Mouse (Mus musculus): ENCODE measurements around the gene Lrrtm4. TPM values are rescaled to one million over a fixed set of nuclear protein-coding genes. Genes with fewer than 3 reads are reported as not detected.

Gene Lrrtm4
- polyA plus RNA-seq, 1 experiment from 2014 or later = 4.7 TPM

DNA sequence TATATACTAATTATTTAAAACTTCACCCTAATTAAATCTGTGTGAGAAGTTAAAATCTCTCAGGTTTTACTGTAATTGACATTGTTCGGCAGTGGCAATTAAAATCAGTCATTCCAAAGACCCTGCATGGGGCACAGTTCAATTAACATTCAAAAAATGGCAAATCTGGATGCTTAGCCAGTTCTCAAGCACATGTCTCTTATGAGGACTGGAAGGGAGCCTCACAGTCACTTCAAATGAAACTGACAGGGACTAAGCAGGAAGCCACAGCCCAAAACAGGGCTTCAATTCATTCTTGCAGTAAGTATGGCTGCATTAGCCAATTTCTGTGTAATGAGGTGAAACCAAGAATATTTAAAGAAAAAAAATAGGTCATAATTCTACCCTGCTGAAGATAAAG, 333.6 kb downstream of the Lrrtm4 start:
- H3K27ac ChIP-seq = no peak overlapping the region
- H3K4me1 ChIP-seq = no peaks in the 10 kb centered on the region
- H3K36me3 ChIP-seq (replicated peaks) = no peaks in the 10 kb centered on the region
- no peaks in the 10 kb centered on the region for H3K9me3 ChIP-seq
- no peak overlapping the region for H3K9ac ChIP-seq
- H3K4me3 ChIP-seq (replicated peaks) = no peak overlapping the region
- H3K27me3 ChIP-seq = no peaks in the 10 kb centered on the region
- WGBS = 63% methylated on average over 1 of the region's 1 CpGs
- no peak overlapping the region for H3K4me2 ChIP-seq
- ATAC-seq (ENCODE audit: low FRiP score) = no peak

DNA sequence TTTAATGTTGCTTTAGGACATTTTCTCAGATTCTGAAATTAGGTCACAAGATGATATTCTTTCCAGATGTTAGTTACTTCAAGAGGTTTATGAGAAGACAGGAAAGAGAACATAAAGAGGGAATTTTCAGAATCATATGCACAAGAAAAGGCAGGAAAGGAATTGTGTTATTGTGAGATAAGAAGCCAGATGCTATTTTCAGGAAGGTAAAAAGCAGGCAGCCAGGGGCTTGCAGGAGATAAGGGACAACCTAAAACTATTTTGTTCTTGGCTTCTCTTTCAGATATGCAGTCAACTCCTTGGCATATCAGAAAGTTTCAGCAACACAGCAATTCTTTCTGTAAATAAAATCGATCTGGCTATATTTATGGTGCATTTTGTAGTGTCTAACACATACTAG, 338.4 kb downstream of the Lrrtm4 start:
- H3K27ac ChIP-seq = no peak overlapping the region
- no peak overlapping the region for H3K9ac ChIP-seq
- H3K4me2 ChIP-seq = no peak overlapping the region
- H3K27me3 ChIP-seq = no peaks in the 10 kb centered on the region
- H3K4me3 ChIP-seq (replicated peaks) = no peak overlapping the region
- H3K4me1 ChIP-seq = no peaks in the 10 kb centered on the region
- no peaks in the 10 kb centered on the region for H3K36me3 ChIP-seq (replicated peaks)
- H3K9me3 ChIP-seq = no peaks in the 10 kb centered on the region
- no peak for ATAC-seq (ENCODE audit: low FRiP score)
- WGBS = 83% methylated on average over 1 of the region's 1 CpGs

DNA sequence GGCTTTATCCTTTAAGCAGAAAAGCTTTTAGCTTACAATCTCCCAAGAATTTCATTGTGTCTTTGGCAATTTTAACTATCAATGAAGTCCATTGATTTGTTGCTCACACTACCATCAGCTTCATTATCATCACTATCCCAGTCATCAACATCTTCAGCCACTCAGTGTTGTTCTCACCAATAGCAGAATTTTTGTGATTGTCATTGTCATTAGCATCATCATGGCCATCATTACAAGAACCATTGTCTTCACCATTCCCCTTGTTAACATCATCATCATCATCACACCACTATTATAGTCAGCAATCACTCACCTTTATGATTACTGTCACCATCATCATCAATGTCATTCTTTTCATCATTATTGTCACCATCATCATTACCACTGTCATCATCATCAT, 344.9 kb downstream of the Lrrtm4 start:
- ATAC-seq (ENCODE audit: low FRiP score) = no peak
- no peak overlapping the region for H3K4me3 ChIP-seq (replicated peaks)
- no peak overlapping the region for H3K4me2 ChIP-seq
- H3K4me1 ChIP-seq = no peaks in the 10 kb centered on the region
- no peaks in the 10 kb centered on the region for H3K36me3 ChIP-seq (replicated peaks)
- no peaks in the 10 kb centered on the region for H3K9me3 ChIP-seq
- no peak overlapping the region for H3K27ac ChIP-seq
- H3K27me3 ChIP-seq = no peaks in the 10 kb centered on the region
- no peak overlapping the region for H3K9ac ChIP-seq

DNA sequence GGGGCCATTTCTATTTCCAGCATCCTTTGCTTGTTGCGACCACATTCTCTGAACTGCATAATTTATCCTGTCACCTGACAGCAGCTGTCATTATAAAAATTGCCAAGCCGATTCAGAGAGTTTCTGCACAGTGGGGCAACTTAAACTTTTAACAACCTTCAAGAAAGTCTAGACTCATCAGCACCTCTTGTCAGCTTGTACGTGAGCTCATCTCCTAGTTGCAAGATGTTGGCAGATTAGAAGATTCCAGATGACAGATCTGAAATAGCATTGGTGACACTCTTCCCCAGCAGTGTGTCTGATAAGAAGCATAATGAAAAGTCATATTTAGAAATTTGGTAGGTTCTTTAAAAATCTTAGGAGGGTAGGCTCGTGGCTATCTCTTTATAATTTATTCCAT, 347.9 kb downstream of the Lrrtm4 start:
- H3K9ac ChIP-seq = no peak overlapping the region
- no peaks in the 10 kb centered on the region for H3K27me3 ChIP-seq
- ATAC-seq (ENCODE audit: low FRiP score) = no peak
- H3K4me2 ChIP-seq = no peak overlapping the region
- H3K9me3 ChIP-seq = no peaks in the 10 kb centered on the region
- no peaks in the 10 kb centered on the region for H3K36me3 ChIP-seq (replicated peaks)
- 83% methylated on average over 4 of the region's 4 CpGs for WGBS
- H3K4me3 ChIP-seq (replicated peaks) = no peak overlapping the region
- no peaks in the 10 kb centered on the region for H3K4me1 ChIP-seq
- H3K27ac ChIP-seq = no peak overlapping the region

DNA sequence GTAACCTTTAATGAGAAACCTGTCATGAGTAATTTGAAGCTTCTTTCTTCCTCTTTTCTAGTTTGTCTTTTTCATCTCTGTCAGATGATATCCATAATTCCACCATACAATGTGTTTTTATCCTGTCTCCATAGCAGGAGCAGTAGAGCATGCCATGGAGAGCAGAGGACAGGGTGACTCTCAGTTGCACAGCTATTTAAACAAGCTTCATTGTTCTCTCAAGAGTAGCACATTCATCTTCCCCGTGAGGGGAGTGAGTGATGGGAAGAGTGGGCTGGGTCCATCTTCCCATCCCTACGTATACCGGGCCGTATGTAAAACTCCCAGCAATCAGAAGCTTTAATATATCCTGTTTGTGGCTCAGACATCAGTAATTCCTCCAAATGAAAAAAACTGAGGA, 370.9 kb downstream of the Lrrtm4 start:
- Histone ChIP-seq H3K4me3 (replicated peaks) (no peak overlapping the region), H3K9ac (no peak overlapping the region), H3K9me3 (no peaks in the 10 kb centered on the region), H3K36me3 (replicated peaks) (no peaks in the 10 kb centered on the region), H3K4me1 (no peaks in the 10 kb centered on the region), H3K27me3 (no peaks in the 10 kb centered on the region), H3K27ac (no peak overlapping the region), H3K4me2 (no peak overlapping the region)
- no peak for ATAC-seq (ENCODE audit: low FRiP score)
- WGBS = 58% methylated on average over 4 of the region's 4 CpGs

DNA sequence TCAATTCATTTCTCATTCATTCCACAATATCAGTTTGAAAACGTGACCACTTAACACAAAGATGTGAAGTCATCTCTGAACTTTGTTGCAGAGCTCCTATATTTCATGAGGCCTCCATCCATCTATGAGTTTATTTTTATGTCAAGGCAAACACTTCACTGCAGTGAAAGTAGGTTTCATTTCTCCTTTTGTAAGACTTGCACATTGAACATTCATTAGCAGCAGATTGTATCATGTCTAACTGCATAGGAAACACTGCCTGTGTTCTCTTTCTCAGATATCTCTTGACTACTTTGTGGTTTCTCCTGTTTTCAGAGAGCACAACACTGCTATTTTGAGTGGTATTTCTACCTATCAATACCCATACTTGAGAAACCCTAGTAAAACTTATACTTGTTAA, 388.1 kb downstream of the Lrrtm4 start:
- ATAC-seq (ENCODE audit: low FRiP score) = no peak
- 94% methylated on average over 1 of the region's 1 CpGs for WGBS
- H3K27me3 ChIP-seq = no peaks in the 10 kb centered on the region

DNA sequence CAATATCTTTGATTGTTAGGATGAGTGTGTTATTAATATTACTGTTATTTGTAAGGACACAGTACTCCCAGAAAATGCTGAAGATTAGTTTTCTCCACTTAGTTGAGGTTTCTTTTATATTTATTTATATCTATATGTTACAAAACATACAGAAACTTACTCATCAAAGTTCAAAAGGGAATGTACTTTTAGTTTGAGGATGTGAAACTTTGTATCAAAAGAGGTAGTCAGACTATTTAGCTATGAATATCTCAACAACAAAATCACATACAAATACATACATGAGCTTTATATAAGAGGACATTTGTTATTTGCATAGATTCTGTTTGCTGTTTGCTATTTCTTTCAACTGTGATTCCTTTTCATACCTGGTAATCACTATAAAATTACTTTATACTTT, 421.5 kb downstream of the Lrrtm4 start:
- no peak overlapping the region for H3K27ac ChIP-seq
- no peaks in the 10 kb centered on the region for H3K9me3 ChIP-seq
- H3K27me3 ChIP-seq = no peaks in the 10 kb centered on the region
- no peak overlapping the region for H3K4me3 ChIP-seq (replicated peaks)
- no peak overlapping the region for H3K9ac ChIP-seq
- ATAC-seq (ENCODE audit: low FRiP score) = no peak
- no peaks in the 10 kb centered on the region for H3K36me3 ChIP-seq (replicated peaks)
- no peaks in the 10 kb centered on the region for H3K4me1 ChIP-seq
- H3K4me2 ChIP-seq = no peak overlapping the region

More for the DNA sequence above, 388.1 kb downstream of the Lrrtm4 start:
- no peak overlapping the region for H3K4me2 ChIP-seq
- H3K9ac ChIP-seq = no peak overlapping the region
- no peaks in the 10 kb centered on the region for H3K4me1 ChIP-seq
- no peak overlapping the region for H3K4me3 ChIP-seq (replicated peaks)
- H3K27ac ChIP-seq = no peak overlapping the region
- H3K9me3 ChIP-seq = no peaks in the 10 kb centered on the region
- no peaks in the 10 kb centered on the region for H3K36me3 ChIP-seq (replicated peaks)

DNA sequence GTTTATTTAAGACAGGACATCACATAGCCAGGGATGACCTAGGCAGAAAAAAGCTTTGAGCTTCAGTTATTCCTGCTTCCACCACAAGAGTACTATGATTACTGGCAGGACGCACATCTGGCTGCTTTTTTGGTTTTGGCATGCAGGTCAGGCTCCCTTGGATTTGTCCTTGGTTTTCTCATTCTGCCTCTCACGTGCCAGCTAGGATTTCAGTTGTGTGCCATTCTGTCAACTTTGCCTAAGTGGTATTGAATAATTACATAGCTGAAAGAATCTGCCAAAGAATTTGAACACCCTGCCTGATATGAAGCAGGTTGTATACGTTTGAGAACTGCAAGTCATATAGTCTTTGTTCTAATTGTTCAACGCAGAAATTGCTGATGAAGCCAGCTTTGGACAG, 451.9 kb downstream of the Lrrtm4 start:
- no peak for ATAC-seq (ENCODE audit: low FRiP score)
- Histone ChIP-seq H3K27ac (no peak overlapping the region), H3K27me3 (no peaks in the 10 kb centered on the region), H3K9me3 (no peaks in the 10 kb centered on the region), H3K4me3 (replicated peaks) (no peak overlapping the region), H3K4me2 (no peak overlapping the region), H3K4me1 (no peaks in the 10 kb centered on the region), H3K36me3 (replicated peaks) (no peaks in the 10 kb centered on the region), H3K9ac (no peak overlapping the region)
- WGBS = 81% methylated on average over 4 of the region's 4 CpGs

DNA sequence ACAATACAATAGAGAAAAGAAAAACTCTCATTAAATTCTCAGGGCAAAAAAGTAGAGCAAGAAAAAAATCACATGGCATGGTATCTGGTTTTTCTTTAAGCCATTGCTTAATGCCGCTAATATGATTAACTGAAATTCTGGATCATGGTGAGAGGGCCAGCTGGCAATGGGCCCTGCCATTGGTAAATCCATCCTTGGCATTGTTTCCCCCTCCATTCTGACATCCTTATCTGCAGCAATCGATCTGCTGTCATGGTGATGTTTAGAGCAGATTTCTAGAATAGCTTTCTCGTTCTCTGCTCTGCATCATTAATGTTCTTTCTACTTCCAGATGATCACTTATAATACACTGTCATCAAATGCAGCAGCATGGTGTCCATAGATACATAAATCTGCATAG, 457.5 kb downstream of the Lrrtm4 start:
- no peaks in the 10 kb centered on the region for H3K36me3 ChIP-seq (replicated peaks)
- H3K4me3 ChIP-seq (replicated peaks) = no peak overlapping the region
- no peaks in the 10 kb centered on the region for H3K4me1 ChIP-seq
- ATAC-seq (ENCODE audit: low FRiP score) = no peak
- H3K4me2 ChIP-seq = no peak overlapping the region
- H3K9me3 ChIP-seq = no peaks in the 10 kb centered on the region
- 73% methylated on average over 3 of the region's 3 CpGs for WGBS
- H3K9ac ChIP-seq = no peak overlapping the region
- H3K27me3 ChIP-seq = no peaks in the 10 kb centered on the region
- H3K27ac ChIP-seq = no peak overlapping the region

DNA sequence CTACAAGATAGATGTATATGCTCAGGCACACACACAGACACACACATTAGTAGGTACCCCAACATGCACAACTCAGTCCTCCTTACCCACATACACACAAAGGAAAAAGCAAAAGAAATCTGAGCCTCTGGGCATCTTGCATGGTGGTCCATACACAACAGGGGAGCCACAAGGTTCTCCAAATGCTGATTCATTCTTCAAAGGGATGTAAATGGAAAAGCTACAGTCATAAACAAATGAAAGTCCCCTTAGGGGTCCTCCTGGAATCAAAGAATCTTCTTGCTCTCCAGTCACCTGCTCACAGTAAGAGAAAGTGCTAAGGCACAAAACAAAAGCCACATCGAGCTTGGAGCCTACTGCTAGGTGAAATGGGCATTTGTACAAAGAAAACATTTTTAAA, 526.3 kb downstream of the Lrrtm4 start:
- H3K27me3 ChIP-seq = no peaks in the 10 kb centered on the region
- ATAC-seq (ENCODE audit: low FRiP score) = no peak
- H3K4me3 ChIP-seq (replicated peaks) = no peak overlapping the region

DNA sequence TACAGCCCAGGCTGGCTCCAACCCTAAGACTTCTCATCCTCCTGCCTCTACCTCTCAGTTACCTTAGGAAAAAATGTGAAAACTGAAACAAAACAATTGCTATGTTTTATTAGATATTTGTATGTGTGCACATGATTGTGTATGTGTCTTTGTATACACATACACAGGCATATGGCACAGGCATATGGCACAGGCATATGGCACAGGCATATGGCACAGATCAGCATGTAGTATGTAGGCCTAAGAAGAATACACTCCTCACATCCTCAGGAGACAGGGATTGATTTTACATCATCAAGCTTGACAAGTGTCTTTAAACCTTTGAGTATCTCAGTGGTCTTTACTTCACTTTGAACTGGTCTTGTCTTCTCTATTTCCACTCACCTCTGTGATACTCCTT, 531.2 kb downstream of the Lrrtm4 start:
- no peaks in the 10 kb centered on the region for H3K36me3 ChIP-seq (replicated peaks)
- no peaks in the 10 kb centered on the region for H3K27me3 ChIP-seq
- H3K4me1 ChIP-seq = 0 out of 2 replicates have a peak, but pooled peaks cover 2% of the 10 kb centered on the region
- no peak overlapping the region for H3K4me3 ChIP-seq (replicated peaks)
- no peaks in the 10 kb centered on the region for H3K9me3 ChIP-seq
- no peak overlapping the region for H3K4me2 ChIP-seq
- H3K9ac ChIP-seq = no peak overlapping the region
- no peak for ATAC-seq (ENCODE audit: low FRiP score)
- H3K27ac ChIP-seq = no peak overlapping the region

More for the DNA sequence above, 526.3 kb downstream of the Lrrtm4 start:
- Histone ChIP-seq H3K36me3 (replicated peaks) (no peaks in the 10 kb centered on the region), H3K4me1 (0 out of 2 replicates have a peak, but pooled peaks cover 2% of the 10 kb centered on the region), H3K4me2 (no peak overlapping the region), H3K27ac (no peak overlapping the region), H3K9ac (no peak overlapping the region), H3K9me3 (no peaks in the 10 kb centered on the region)
- WGBS = 13% methylated on average over 1 of the region's 1 CpGs

DNA sequence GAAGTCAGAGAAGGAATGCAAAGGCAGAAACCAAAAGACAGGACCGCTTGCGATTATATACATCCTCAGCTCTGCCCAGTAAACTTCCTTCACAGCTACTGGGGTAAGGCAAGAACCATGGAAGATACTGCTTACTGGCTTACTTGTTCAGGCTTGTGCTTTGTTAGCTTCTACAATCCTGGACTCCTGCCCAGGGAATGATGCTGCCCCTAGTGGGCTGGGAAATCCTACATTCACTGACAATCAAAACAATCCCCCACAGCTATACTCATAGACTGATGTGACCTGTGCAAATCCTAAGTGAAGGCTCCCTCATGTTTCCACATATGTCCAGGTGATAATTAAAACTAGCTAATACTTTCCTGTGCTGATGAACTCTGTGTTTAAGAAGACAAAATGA, 534.7 kb downstream of the Lrrtm4 start:
- Histone ChIP-seq H3K9ac (no peak overlapping the region), H3K4me2 (no peak overlapping the region), H3K9me3 (no peaks in the 10 kb centered on the region), H3K4me1 (no peaks in the 10 kb centered on the region), H3K4me3 (replicated peaks) (no peak overlapping the region), H3K27me3 (no peaks in the 10 kb centered on the region), H3K36me3 (replicated peaks) (no peaks in the 10 kb centered on the region), H3K27ac (no peak overlapping the region)
- ATAC-seq (ENCODE audit: low FRiP score) = no peak
- 98% methylated on average over 2 of the region's 2 CpGs for WGBS

DNA sequence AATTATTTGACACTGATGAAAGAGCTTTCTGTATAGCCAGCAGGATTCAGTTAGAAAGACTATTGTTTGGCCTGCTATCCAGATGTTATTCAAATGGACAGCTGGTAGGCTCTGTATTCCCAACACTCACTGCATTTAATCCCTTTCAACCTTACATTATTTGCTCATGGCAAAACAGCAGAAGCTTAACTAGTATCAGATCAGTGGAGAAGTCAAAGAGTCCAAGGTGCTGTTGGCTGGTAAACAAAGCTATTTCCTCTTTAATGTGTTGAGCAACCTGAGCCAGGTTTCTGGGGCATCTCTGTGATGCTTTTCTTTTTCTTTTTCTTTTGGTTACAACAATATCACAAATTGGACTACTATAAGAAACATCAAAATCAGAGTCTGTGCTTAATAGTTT, 536.3 kb downstream of the Lrrtm4 start:
- H3K27ac ChIP-seq = no peak overlapping the region
- no peaks in the 10 kb centered on the region for H3K4me1 ChIP-seq
- H3K9me3 ChIP-seq = no peaks in the 10 kb centered on the region
- H3K9ac ChIP-seq = no peak overlapping the region
- no peak overlapping the region for H3K4me2 ChIP-seq
- H3K27me3 ChIP-seq = no peaks in the 10 kb centered on the region
- no peak overlapping the region for H3K4me3 ChIP-seq (replicated peaks)
- no peaks in the 10 kb centered on the region for H3K36me3 ChIP-seq (replicated peaks)
- ATAC-seq (ENCODE audit: low FRiP score) = no peak

DNA sequence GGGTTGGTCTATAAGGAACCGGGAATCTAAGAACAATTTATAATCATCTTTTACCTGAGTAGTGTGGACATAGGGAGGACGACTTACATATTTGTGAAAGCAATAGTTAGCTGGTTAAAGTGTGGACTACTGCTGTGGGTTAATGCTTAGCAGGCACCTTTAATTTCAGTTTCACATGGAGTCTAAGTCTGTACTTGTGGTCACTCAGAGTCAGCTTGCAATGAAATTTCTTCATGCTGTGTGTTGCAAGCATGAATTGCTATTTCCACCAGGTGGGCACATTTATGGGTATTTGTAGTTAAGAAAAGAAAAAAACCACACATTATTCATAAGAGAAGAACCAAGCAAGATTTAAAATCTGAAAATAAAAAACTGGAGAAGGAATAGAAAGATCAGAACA, 558.5 kb downstream of the Lrrtm4 start:
- Histone ChIP-seq H3K4me1 (no peaks in the 10 kb centered on the region), H3K27me3 (no peaks in the 10 kb centered on the region), H3K27ac (no peak overlapping the region), H3K9me3 (no peaks in the 10 kb centered on the region), H3K4me3 (replicated peaks) (no peak overlapping the region), H3K36me3 (replicated peaks) (no peaks in the 10 kb centered on the region), H3K9ac (no peak overlapping the region), H3K4me2 (no peak overlapping the region)
- WGBS = 87% methylated on average over 2 of the region's 2 CpGs
- ATAC-seq (ENCODE audit: low FRiP score) = no peak
